Mouse (Mus musculus) midbrain, embryonic 13.5 days (tissue): Measurements from ENCODE around the gene Sptssa. TPM values are rescaled to one million over a fixed set of nuclear protein-coding genes. Genes with fewer than 3 reads are reported as not detected.
"Not testable (repeated sequence)": the region's sequence is repeated elsewhere in the genome, so short reads cannot be mapped to it uniquely, and the experiment has no call there.

Experiments
- ATAC-seq: fragments of 200-750 bp; cut with Nextera tagmentation; 2 replicates; pipeline ENCODE4 v1.8.0; 2017; ENCODE audit warnings: mild to moderate bottlenecking, moderate TSS enrichment, moderate library complexity
- H3K27ac ChIP-seq: fragments of 300-500 bp; sonication (generic); 2 replicates; pipeline ENCODE4 v1.5.1; 2015; ENCODE audit warnings: inconsistent platforms, mild to moderate bottlenecking, moderate library complexity
- H3K27me3 ChIP-seq: fragments of 300-500 bp; sonication (generic); 2 replicates; pipeline ENCODE4 v1.6.1; 2015; ENCODE audit warnings: mild to moderate bottlenecking, inconsistent platforms
- H3K36me3 ChIP-seq: fragments of 300-500 bp; sonication (generic); 2 replicates; pipeline ENCODE4 v1.6.1; 2015; ENCODE audit warnings: mild to moderate bottlenecking, inconsistent platforms
- H3K4me1 ChIP-seq: fragments of 300-500 bp; sonication (generic); replicated peaks from 2 replicates; pipeline ENCODE4 v1.6.1; 2015; ENCODE audit warnings: inconsistent platforms
- H3K4me2 ChIP-seq: fragments of 300-500 bp; sonication (generic); replicated peaks from 2 replicates; pipeline ENCODE4 v1.6.1; 2015; ENCODE audit warnings: moderate library complexity, mild to moderate bottlenecking, inconsistent platforms
- H3K4me3 ChIP-seq: fragments of 300-500 bp; sonication (generic); replicated peaks from 2 replicates; pipeline ENCODE4 v1.5.1; 2015; ENCODE audit warnings: mild to moderate bottlenecking, inconsistent platforms
- H3K9ac ChIP-seq: fragments of 300-500 bp; sonication (generic); replicated peaks from 2 replicates; pipeline ENCODE4 v1.6.1; 2015; ENCODE audit warnings: mild to moderate bottlenecking, inconsistent platforms
- H3K9me3 ChIP-seq: fragments of 300-500 bp; sonication (generic); 2 replicates; pipeline ENCODE4 v1.6.1; 2016; ENCODE audit warnings: mild to moderate bottlenecking, inconsistent platforms
- WGBS: fragments of 180-500 bp; shearing (Covaris S2); methylation state at CpG from one replicate; pipeline ENCODE4 v1.1.7; 2015; 5-methylcytosine and 5-hydroxymethylcytosine counted together
- polyA plus RNA-seq: library from polyadenylated mRNA; unstranded; fragments of >200 nt; fragmentation: Nextera tagmentation; extraction: Ambion mirVana; gene quantifications from 2 replicates; pipeline ENCODE4 v1.2.1, GENCODE M21; 2015

Gene Sptssa
- polyA plus RNA-seq, 1 experiment from 2014 or later: 174 TPM

DNA sequence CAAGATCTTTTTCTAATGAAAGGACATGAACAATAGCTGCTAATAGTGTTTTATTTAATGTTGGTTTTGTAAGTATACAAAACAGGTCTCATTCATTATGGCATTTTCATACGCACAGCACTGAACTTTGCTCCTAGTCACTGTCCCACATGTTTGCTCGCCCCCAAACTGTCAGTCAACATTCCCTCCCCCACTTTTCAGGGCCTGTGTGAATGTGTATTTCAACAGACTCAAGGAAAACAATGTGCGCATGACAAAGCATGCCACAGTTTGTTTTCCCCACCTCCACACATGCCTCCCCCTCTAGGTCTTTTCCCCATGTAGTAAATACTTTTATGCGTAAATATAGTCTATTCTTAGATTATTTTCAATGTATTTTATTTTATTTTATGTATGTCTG, 14.9 kb upstream of the Sptssa start:
- 93% methylated on average over 4 of the region's 4 CpGs for WGBS
- Histone ChIP-seq H3K4me3 (no peak overlapping the region), H3K36me3 (peaks cover 61% of the 10 kb centered on the region)

DNA sequence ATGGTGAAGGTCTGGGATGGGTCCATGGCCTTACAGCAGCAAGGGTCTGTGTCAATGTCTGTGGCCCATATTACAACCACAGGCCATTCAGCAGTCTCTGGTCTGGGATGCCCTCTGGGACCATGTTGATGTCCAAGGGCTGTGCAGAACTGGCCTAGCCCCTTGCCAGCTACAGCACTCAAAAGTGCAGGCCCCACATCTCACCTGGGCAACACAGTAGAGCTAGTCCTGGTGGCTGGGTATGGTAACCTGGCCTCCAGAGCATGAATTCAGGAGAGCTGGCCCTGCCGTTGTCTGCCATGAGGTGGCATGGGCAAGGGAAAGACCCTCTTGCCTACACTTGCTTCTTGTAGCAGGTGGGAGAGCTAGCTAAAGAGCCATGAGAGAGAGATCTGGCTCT, 11.8 kb upstream of the Sptssa start:
- Histone ChIP-seq H3K36me3 (peaks cover 34% of the 10 kb centered on the region), H3K27me3 (no peaks in the 10 kb centered on the region), H3K9me3 (no peaks in the 10 kb centered on the region), H3K4me3 (no peak overlapping the region), H3K4me2 (no peak overlapping the region), H3K27ac (no peak overlapping the region), H3K4me1 (no peaks in the 10 kb centered on the region), H3K9ac (no peak overlapping the region)
- WGBS: 100% methylated on average over 1 of the region's 1 CpGs
- ATAC-seq: no peak

More for the DNA sequence above, 14.9 kb upstream of the Sptssa start:
- no peak overlapping the region for H3K9ac ChIP-seq
- no peaks in the 10 kb centered on the region for H3K4me1 ChIP-seq
- no peaks in the 10 kb centered on the region for H3K9me3 ChIP-seq
- ATAC-seq: no peak
- H3K27ac ChIP-seq: no peak overlapping the region
- no peak overlapping the region for H3K4me2 ChIP-seq
- H3K27me3 ChIP-seq: no peaks in the 10 kb centered on the region

DNA sequence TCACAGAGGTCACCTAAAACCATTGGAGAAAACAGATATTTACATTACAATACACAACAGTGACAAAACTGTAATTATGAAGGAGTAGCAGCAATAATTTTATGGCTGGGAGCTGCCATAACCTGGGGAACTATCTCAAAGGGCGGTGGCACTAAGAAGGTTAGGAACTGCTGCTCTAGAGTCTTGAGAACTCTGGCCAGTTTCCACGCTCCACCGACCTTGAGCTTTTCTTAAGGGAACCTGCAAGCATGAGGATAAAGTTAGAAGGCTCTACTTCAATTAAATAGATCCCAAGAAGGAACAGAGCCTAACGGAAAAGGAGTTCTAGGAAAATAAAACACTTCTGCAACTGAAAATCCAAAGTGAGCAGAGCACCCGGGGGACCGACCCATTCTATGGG, 9.2 kb upstream of the Sptssa start:
- 81% methylated on average over 6 of the region's 6 CpGs for WGBS
- peaks cover 12% of the 10 kb centered on the region for H3K36me3 ChIP-seq
- H3K27ac ChIP-seq: no peak overlapping the region
- H3K4me3 ChIP-seq: no peak overlapping the region
- no peak overlapping the region for H3K4me2 ChIP-seq
- no peaks in the 10 kb centered on the region for H3K4me1 ChIP-seq
- H3K9me3 ChIP-seq: no peaks in the 10 kb centered on the region
- no peak overlapping the region for H3K9ac ChIP-seq
- no peak for ATAC-seq
- H3K27me3 ChIP-seq: no peaks in the 10 kb centered on the region

DNA sequence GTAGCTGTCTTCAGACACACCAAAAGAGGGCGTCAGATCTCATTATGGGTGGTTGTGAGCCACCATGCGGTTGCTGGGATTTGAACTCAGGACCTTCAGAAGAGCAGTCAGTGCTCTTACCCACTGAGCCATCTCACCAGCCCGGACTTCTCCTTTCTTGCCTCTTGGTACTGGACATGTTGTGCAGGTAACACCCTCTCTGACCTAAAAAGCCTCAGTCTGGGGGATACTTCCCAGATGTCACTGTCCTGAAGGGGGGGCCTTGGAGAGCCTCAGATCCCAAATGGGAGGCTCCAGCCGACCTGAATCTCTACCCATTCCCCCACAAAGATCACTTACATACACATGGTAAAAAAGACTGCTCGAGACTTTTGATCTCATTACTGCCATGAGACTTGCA, 5.1 kb upstream of the Sptssa start:
- not testable (repeated sequence) for H3K4me1 ChIP-seq, H3K4me3 ChIP-seq, H3K36me3 ChIP-seq, ATAC-seq, H3K9me3 ChIP-seq, H3K4me2 ChIP-seq, H3K27me3 ChIP-seq, H3K9ac ChIP-seq, H3K27ac ChIP-seq
- WGBS: 79% methylated on average over 5 of the region's 5 CpGs

DNA sequence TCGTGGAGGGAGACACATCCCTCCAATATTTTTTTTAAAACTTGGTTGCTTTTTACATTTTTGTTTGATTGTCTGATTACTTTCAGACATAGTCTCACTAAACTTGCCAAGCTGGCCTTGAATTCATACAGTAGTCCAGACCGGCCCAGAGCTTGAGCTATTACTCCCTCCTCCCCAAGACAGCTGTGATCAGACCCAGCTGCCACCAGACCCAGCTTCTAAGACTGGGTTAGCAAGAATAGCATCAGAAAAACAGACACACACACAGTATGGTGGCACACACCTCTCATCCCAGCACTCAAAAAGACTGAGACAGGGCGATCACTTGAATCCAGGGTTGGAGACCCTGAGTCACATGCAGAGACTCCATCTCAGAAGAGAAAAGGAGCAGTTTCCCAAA, 3.5 kb upstream of the Sptssa start:
- ATAC-seq: no peak

DNA sequence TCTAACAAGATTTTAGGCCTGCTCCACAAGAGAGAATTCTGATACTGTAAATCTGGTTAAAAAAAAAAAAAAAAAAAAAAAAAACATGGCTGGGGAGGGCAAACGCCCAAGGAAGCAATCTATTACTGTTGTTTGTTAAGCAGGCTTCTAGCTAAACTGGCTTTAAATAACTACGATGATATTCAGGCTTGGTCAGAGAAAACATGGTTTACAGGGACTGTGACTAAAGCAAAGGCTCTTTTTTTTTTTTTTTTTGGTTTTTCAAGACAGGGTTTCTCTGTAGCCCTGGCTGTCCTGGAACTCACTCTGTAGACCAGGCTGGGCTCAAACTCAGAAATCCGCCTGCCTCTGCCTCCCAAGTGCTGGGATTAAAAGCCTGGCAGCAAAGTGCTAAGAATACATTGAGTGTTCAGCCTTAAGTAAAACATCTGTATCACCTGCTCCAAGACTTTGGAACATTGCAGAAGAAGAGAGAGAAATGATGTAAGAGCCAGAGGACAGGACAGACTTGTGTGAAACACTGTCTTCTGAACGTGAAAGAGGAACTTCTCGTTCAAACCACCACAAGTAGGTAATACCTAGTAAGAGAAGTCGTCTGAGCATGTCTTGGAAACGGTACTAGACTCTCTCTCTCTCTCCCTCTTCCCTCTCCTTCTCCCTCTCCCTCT, 2.2 kb upstream of the Sptssa start:
- H3K9me3 ChIP-seq: no peaks in the 10 kb centered on the region
- peaks cover 28% of the 10 kb centered on the region for H3K4me1 ChIP-seq
- no peaks in the 10 kb centered on the region for H3K36me3 ChIP-seq
- 73% methylated on average over 7 of the region's 7 CpGs for WGBS
- no peak overlapping the region for H3K9ac ChIP-seq
- no peak overlapping the region for H3K27ac ChIP-seq
- no peak for ATAC-seq
- no peak overlapping the region for H3K4me3 ChIP-seq
- H3K27me3 ChIP-seq: peaks cover 3% of the 10 kb centered on the region; the same call in 1 of the 2 replicates
- H3K4me2 ChIP-seq: no peak overlapping the region

More for the DNA sequence above, 3.5 kb upstream of the Sptssa start:
- 84% methylated on average over 3 of the region's 3 CpGs for WGBS
- Histone ChIP-seq H3K9ac (no peak overlapping the region), H3K36me3 (no peaks in the 10 kb centered on the region), H3K27ac (no peak overlapping the region), H3K4me1 (peaks cover 14% of the 10 kb centered on the region), H3K4me2 (no peak overlapping the region), H3K27me3 (peaks cover 3% of the 10 kb centered on the region; the same call in 1 of the 2 replicates), H3K4me3 (no peak overlapping the region), H3K9me3 (no peaks in the 10 kb centered on the region)

DNA sequence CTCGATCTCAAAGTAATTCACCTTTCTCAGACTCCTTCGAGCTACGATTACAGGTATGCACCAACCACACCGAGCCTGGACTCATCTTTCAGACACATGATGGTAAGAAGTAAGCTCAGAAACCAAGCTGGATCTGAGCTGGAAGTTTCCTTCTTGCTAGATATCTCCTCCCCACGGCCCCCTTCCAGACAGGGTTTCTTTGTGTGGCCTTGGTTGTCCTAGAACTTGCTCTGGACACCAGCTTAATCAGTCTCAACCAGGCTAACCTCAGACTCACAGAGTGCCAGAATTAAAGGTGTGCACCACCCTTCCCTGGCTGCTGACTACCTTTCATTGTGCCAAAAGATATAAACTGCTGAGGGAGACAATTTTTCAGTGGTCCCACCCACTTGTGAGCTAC, 1.6 kb upstream of the Sptssa start:
- H3K4me2 ChIP-seq: no peak overlapping the region
- H3K9ac ChIP-seq: no peak overlapping the region
- no peak overlapping the region for H3K4me3 ChIP-seq
- H3K36me3 ChIP-seq: no peaks in the 10 kb centered on the region
- 91% methylated on average over 5 of the region's 5 CpGs for WGBS
- H3K27ac ChIP-seq: no peak overlapping the region
- H3K9me3 ChIP-seq: no peaks in the 10 kb centered on the region
- peaks cover 29% of the 10 kb centered on the region for H3K4me1 ChIP-seq
- no peak for ATAC-seq
- H3K27me3 ChIP-seq: peaks cover 3% of the 10 kb centered on the region; the same call in 1 of the 2 replicates

DNA sequence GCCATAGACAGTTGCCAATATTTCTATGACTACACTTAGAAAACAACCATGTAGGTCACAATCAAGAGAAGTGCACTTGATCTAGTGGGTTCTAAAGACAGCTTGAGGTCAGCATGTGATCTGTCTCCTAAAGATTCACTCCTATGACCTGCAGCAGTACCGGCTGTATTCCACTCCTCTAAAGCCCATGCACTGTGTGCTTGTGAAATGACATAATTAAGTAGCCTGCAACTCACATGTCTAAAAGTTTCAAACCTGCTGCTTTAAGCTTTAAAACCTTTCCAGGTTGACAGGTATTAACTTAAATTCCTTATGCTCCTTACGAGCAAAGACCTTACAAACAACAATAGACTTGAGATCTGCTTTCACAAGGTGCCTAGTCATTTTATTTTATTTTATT, 853 bp upstream of the Sptssa start:
- WGBS: 69% methylated on average over 2 of the region's 2 CpGs
- no peaks in the 10 kb centered on the region for H3K36me3 ChIP-seq
- H3K4me1 ChIP-seq: peaks cover 34% of the 10 kb centered on the region
- peak overlapping the region; percentile 70 for H3K4me2 ChIP-seq
- H3K27ac ChIP-seq: no peak overlapping the region
- peaks cover 3% of the 10 kb centered on the region; the same call in 1 of the 2 replicates for H3K27me3 ChIP-seq
- H3K4me3 ChIP-seq: peak overlapping the region; percentile 68
- H3K9ac ChIP-seq: no peak overlapping the region
- ATAC-seq: no peak
- no peaks in the 10 kb centered on the region for H3K9me3 ChIP-seq

DNA sequence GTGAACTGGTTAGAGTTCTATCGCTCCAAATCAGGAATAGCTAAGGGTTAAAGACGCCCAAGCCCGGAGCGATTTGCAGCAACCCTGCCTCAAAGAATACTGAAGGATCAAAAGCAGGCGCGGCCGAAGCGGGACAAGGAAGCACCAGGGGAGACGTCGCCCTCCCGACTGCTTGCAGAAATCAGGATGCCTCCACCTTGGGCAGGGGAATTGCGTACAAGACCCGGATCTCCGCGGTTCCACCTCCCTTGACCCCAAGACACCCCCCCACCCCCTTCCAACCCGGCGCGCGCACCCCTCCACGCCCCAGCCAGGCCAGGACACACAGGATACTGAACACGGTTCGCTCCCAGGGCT, 356 bp downstream of the Sptssa start:
- H3K9ac ChIP-seq: peak overlapping the region; percentile 82
- peaks cover 34% of the 10 kb centered on the region for H3K4me1 ChIP-seq
- ATAC-seq: no peak; the same call in 1 of the 2 replicates
- peak overlapping the region; percentile 87 for H3K27ac ChIP-seq
- H3K9me3 ChIP-seq: no peaks in the 10 kb centered on the region
- H3K4me2 ChIP-seq: peak overlapping the region; percentile 70
- peak overlapping the region; percentile 68 for H3K4me3 ChIP-seq
- peaks cover 3% of the 10 kb centered on the region; the same call in 1 of the 2 replicates for H3K27me3 ChIP-seq
- WGBS: under 1% methylated on average over 22 of the region's 22 CpGs
- no peaks in the 10 kb centered on the region for H3K36me3 ChIP-seq

DNA sequence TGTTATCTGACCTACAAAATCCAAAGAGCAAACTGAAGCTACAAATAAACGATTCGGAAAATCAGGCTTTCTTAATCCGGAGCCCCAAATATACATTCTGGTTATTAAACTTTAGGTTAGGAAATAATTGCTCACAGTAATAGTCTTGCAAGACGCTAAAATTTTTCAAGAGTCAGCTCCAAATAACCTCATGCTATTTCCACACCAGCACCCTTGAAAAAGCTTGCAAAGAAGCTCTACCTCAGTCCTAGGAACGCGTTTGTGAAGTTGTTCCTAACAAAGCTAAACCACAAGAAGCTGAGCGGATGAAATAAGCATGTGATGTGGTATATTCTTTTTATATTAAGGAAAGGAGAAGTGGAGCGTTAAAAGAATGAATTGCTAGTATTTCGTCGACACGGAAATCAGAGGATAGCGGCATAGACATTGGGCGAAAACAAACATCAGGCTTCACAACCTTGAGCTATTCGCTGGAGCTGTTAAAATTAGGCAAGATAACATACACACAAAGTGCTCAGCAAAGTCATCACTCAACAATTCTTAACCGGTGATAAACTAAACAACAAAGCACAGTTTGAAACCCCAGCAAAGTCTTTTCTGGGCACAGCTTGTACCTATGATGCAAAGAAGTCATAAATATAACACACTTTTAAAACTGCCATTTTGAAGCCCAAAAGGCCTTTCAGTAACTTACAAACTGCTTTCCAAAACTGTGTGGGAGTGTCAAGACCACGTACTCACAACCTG, 908 bp downstream of the Sptssa start:
- H3K4me1 ChIP-seq: peaks cover 34% of the 10 kb centered on the region
- peaks cover 3% of the 10 kb centered on the region; the same call in 1 of the 2 replicates for H3K27me3 ChIP-seq
- no peaks in the 10 kb centered on the region for H3K9me3 ChIP-seq
- H3K27ac ChIP-seq: peak overlapping the region; percentile 87
- H3K9ac ChIP-seq: peak overlapping the region; percentile 82
- WGBS: 27% methylated on average over 16 of the region's 16 CpGs
- peak overlapping the region; percentile 68 for H3K4me3 ChIP-seq
- peak overlapping the region; percentile 70 for H3K4me2 ChIP-seq
- 0 out of 2 replicates have a peak, but pooled peaks cover 2% of the 10 kb centered on the region for H3K36me3 ChIP-seq
- ATAC-seq: no peak

DNA sequence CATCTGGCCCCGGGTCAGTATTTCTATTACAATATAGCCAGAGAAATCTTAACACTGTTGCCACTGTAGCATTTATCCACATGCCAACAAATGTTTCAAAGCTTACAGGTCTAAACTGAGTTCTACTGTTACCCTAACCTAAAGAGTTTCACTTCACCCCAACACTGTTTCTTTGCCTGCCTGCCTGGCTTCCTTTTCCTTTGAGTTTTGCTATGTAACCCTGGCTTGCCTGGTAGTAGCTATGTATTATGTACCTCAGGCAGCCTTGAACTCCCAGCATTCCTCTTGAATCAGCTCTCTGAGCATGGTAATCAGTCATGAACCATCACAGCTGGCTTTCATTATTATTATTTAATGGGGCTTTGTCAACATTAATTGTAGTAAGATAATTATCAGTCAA, 1.6 kb downstream of the Sptssa start:
- Histone ChIP-seq H3K4me3 (peak overlapping the region; percentile 68), H3K9me3 (no peaks in the 10 kb centered on the region), H3K27me3 (peaks cover 3% of the 10 kb centered on the region; the same call in 1 of the 2 replicates), H3K4me2 (peak overlapping the region; percentile 70), H3K27ac (no peak overlapping the region), H3K4me1 (peaks cover 34% of the 10 kb centered on the region), H3K9ac (peak overlapping the region; percentile 24; the same call in 1 of the 2 replicates), H3K36me3 (0 out of 2 replicates have a peak, but pooled peaks cover 6% of the 10 kb centered on the region)
- WGBS: 94% methylated on average over 1 of the region's 1 CpGs
- ATAC-seq: no peak

DNA sequence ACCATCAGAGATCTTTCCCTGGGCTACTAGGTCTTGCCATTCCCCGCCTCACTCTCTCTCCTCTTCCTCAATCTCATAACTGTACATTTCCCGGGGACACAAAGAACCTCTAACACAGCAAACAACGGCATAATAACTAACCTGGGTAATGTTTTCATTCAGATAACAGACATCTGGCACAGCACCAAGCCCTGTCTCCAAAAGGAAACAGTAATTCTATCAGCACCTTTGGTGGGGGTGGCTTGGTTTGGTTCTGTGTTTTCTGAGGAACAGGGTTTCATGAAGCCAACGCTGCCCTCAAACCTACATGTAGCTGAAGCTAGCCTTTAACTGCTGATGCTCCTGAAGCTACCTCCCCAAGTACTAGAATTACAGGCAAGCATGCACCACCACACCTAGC, 2.2 kb downstream of the Sptssa start:
- Histone ChIP-seq H3K4me3 (no peak overlapping the region), H3K27ac (no peak overlapping the region), H3K9ac (no peak overlapping the region), H3K36me3 (0 out of 2 replicates have a peak, but pooled peaks cover 6% of the 10 kb centered on the region), H3K9me3 (no peaks in the 10 kb centered on the region), H3K27me3 (peaks cover 3% of the 10 kb centered on the region; the same call in 1 of the 2 replicates), H3K4me2 (peak overlapping the region; percentile 70; the same call in 1 of the 2 replicates), H3K4me1 (peaks cover 34% of the 10 kb centered on the region)
- no peak for ATAC-seq
- WGBS: 86% methylated on average over 4 of the region's 4 CpGs
